Mouse (Mus musculus): ENCODE data around the gene Neurod2.

GRCm38 (mm10) chr11:98287961-98288360 lies 41.5 kb downstream of the Neurod2 start:
- TF ChIP-seq POLR2A (IDR thresholded peaks at IDR 0.05; ENCODE audit: low read depth, low read length) (no peak), CTCF (IDR thresholded peaks at IDR 0.05; ENCODE audit: borderline replicate concordance, insufficient read depth, low read length) (no peak)

All from embryonic fibroblast, embryonic 13.5 days (primary cell).